Mouse (Mus musculus) neutrophil, adult 5-6 weeks (primary cell): ENCODE results near the gene Suds3. TPM values are rescaled to one million over a fixed set of nuclear protein-coding genes. Genes with fewer than 3 reads are reported as not detected.
A peak's percentile ranks its signal among the peaks of the same experiment; 100 is the strongest.

Experiments
- ATAC-seq: fragments of 151-379, 151-347 bp; 2 replicates; pipeline ENCODE4 v1.8.0; 2017; ENCODE audit warnings: mild to moderate bottlenecking, moderate TSS enrichment; ENCODE audit not compliant: insufficient number of reproducible peaks, poor library complexity, low FRiP score, severe bottlenecking; ENCODE audit errors: extremely low read depth
- total RNA-seq: library from RNA; stranded (forward); fragments of 200-1000 nt; gene quantifications from 2 replicates; pipeline ENCODE4 v1.2.3, GENCODE M21; 2017

The Suds3 gene
- total RNA-seq, 1 experiment from 2014 or later = 130 TPM

- no peak for ATAC-seq
Measured at GRCm38 (mm10) chr5:117137594-117137993, 21.7 kb upstream of the Suds3 start.

GRCm38 (mm10) chr5:117137011-117137410, 21.1 kb upstream of the Suds3 start:
- no peak for ATAC-seq

GRCm38 (mm10) chr5:117136570-117136969, 20.7 kb upstream of the Suds3 start:
- no peak for ATAC-seq

- 0 out of 2 replicates have a peak, but pooled peaks have one; percentile 16 for ATAC-seq
Measured at GRCm38 (mm10) chr5:117135869-117136268, 20.0 kb upstream of the Suds3 start.

GRCm38 (mm10) chr5:117134889-117135456, 19.1 kb upstream of the Suds3 start:
- no peak for ATAC-seq

GRCm38 (mm10) chr5:117134066-117134888, 18.4 kb upstream of the Suds3 start:
- no peak; the same call in 1 of the 2 replicates for ATAC-seq

GRCm38 (mm10) chr5:117133446-117134065, 17.6 kb upstream of the Suds3 start:
- ATAC-seq = peak; percentile 90

- ATAC-seq = no peak
Measured at GRCm38 (mm10) chr5:117130726-117131125, 14.8 kb upstream of the Suds3 start.

GRCm38 (mm10) chr5:117127051-117127450, 11.1 kb upstream of the Suds3 start:
- ATAC-seq = peak; percentile 39; the same call in 1 of the 2 replicates

- no peak for ATAC-seq
Measured at GRCm38 (mm10) chr5:117125482-117126346, 9.8 kb upstream of the Suds3 start.

GRCm38 (mm10) chr5:117123840-117124239, 7.9 kb upstream of the Suds3 start:
- no peak for ATAC-seq

- no peak for ATAC-seq
Measured at GRCm38 (mm10) chr5:117123102-117123501, 7.2 kb upstream of the Suds3 start.

GRCm38 (mm10) chr5:117121657-117122056, 5.7 kb upstream of the Suds3 start:
- ATAC-seq = no peak

- ATAC-seq = no peak
Measured at GRCm38 (mm10) chr5:117120489-117121466, 4.9 kb upstream of the Suds3 start.

- peak; percentile 87 for ATAC-seq
Measured at GRCm38 (mm10) chr5:117119777-117120488, 4.0 kb upstream of the Suds3 start, which contains the start of gene Taok3. Gene Taok3, plus strand, starts transcription at chr5:117120129.

- ATAC-seq = no peak
Measured at GRCm38 (mm10) chr5:117118850-117119249, 2.9 kb upstream of the Suds3 start.

- ATAC-seq = no peak
Measured at GRCm38 (mm10) chr5:117118220-117118619, 2.3 kb upstream of the Suds3 start.
